Comparison of ENCODE assay signal across 8 mouse cellular contexts in genomic region chr7:19816224-19816771, GRCm38 (mm10). TPM values are rescaled to one million over a fixed set of nuclear protein-coding genes. Genes with fewer than 3 reads are reported as not detected.
A peak's percentile ranks its signal among the peaks of the same experiment; 100 is the strongest.
DNase-seq lines count a peak whose midpoint lies in the region; ATAC-seq and TF ChIP-seq lines count a peak whose summit lies in the region.

No protein-coding gene starts in this region.

- H3K9me3 ChIP-seq in embryonic facial prominence, embryonic 15.5 days (replicated peaks): no peaks in the 10 kb centered on the region
- H3K9me3 ChIP-seq in heart, embryonic 14.5 days (ENCODE audit: control insufficient read depth, low read length): no peaks in the 10 kb centered on the region
- no peaks in the 10 kb centered on the region for H3K9me3 ChIP-seq in kidney, postnatal 0 days (replicated peaks; ENCODE audit: low read length)
- no peaks in the 10 kb centered on the region for H3K9me3 ChIP-seq in liver, postnatal 0 days (ENCODE audit: low read length)
- 0 out of 2 replicates have a peak, but pooled peaks cover 6% of the 10 kb centered on the region for H3K9me3 ChIP-seq in neural tube, embryonic 12.5 days

- H3K27me3 ChIP-seq in embryonic facial prominence, embryonic 15.5 days: peaks cover 13% of the 10 kb centered on the region
- H3K27me3 ChIP-seq in heart, embryonic 14.5 days (ENCODE audit: control insufficient read depth, insufficient read depth, low read length): peaks cover 17% of the 10 kb centered on the region
- no peaks in the 10 kb centered on the region; the same call in 1 of the 2 replicates for H3K27me3 ChIP-seq in kidney, postnatal 0 days (ENCODE audit: insufficient read depth, low read length)
- no peaks in the 10 kb centered on the region for H3K27me3 ChIP-seq in liver, postnatal 0 days (ENCODE audit: insufficient read depth, low read length)
- peaks cover 42% of the 10 kb centered on the region for H3K27me3 ChIP-seq in neural tube, embryonic 12.5 days (replicated peaks)

- no peaks in the 10 kb centered on the region for H3K36me3 ChIP-seq in embryonic facial prominence, embryonic 15.5 days
- no peaks in the 10 kb centered on the region for H3K36me3 ChIP-seq in heart, embryonic 14.5 days (ENCODE audit: control insufficient read depth, insufficient read depth, low read length)
- H3K36me3 ChIP-seq in kidney, postnatal 0 days (ENCODE audit: insufficient read depth, low read length): no peaks in the 10 kb centered on the region
- peaks cover 19% of the 10 kb centered on the region for H3K36me3 ChIP-seq in liver, postnatal 0 days (replicated peaks; ENCODE audit: insufficient read depth, low read length)
- no peaks in the 10 kb centered on the region for H3K36me3 ChIP-seq in neural tube, embryonic 12.5 days

- H3K27ac ChIP-seq in embryonic facial prominence, embryonic 15.5 days (replicated peaks): peak overlapping the region; percentile 87
- H3K27ac ChIP-seq in heart, embryonic 14.5 days (replicated peaks in 1 of 2; ENCODE audit: control insufficient read depth in 1 of 2, insufficient read depth in 1 of 2, low read depth in 2 of 2, low read length in 2 of 2): peak overlapping the region; percentile 33 to 47; a peak in 1 of 4 replicates
- peak overlapping the region; percentile 52 for H3K27ac ChIP-seq in kidney, postnatal 0 days
- peak overlapping the region; percentile 98 for H3K27ac ChIP-seq in liver, postnatal 0 days (ENCODE audit: low read depth)
- H3K27ac ChIP-seq in neural tube, embryonic 12.5 days: no peak overlapping the region

- peaks cover 34% of the 10 kb centered on the region for H3K4me1 ChIP-seq in embryonic facial prominence, embryonic 15.5 days
- H3K4me1 ChIP-seq in heart, embryonic 14.5 days (ENCODE audit: control insufficient read depth in 2 of 2, insufficient read depth in 2 of 2, low read length in 2 of 2): peaks cover 9 to 20% of the 10 kb centered on the region in 2 experiments
- H3K4me1 ChIP-seq in kidney, postnatal 0 days (replicated peaks; ENCODE audit: insufficient read depth, low read length): peaks cover 18% of the 10 kb centered on the region
- peaks cover 38% of the 10 kb centered on the region for H3K4me1 ChIP-seq in liver, postnatal 0 days (ENCODE audit: insufficient read depth)
- peaks cover 21% of the 10 kb centered on the region for H3K4me1 ChIP-seq in neural tube, embryonic 12.5 days

- TF ChIP-seq EP300 in liver, postnatal 0 days (IDR thresholded peaks at IDR 0.05; ENCODE audit: low read depth): peak; percentile 78

- WGBS in embryonic facial prominence, embryonic 15.5 days: 1% methylated on average over 28 of the region's 28 CpGs
- WGBS in heart, embryonic 14.5 days: under 1% methylated on average over 28 of the region's 28 CpGs
- under 1% methylated on average over 28 of the region's 28 CpGs for WGBS in kidney, postnatal 0 days
- 1% methylated on average over 22 of the region's 28 CpGs for WGBS in liver, postnatal 0 days (ENCODE audit: insufficient replicate concordance)
- 2% methylated on average over 28 of the region's 28 CpGs for WGBS in neural tube, embryonic 12.5 days

- H3K4me3 ChIP-seq in embryonic facial prominence, embryonic 15.5 days (replicated peaks): peak overlapping the region; percentile 44
- H3K4me3 ChIP-seq in heart, embryonic 14.5 days (ENCODE audit: control insufficient read depth in 1 of 2, insufficient read depth in 1 of 2, low read depth in 1 of 2, low read length in 2 of 2): peak overlapping the region; percentile 46 to 53
- H3K4me3 ChIP-seq in kidney, postnatal 0 days (replicated peaks; ENCODE audit: low read depth, low read length): peak overlapping the region; percentile 35
- H3K4me3 ChIP-seq in liver, postnatal 0 days (ENCODE audit: low read depth, low read length): peak overlapping the region; percentile 56
- H3K4me3 ChIP-seq in neural tube, embryonic 12.5 days: peak overlapping the region; percentile 35

- peak; percentile 95 for DNase-seq in 3134 (ENCODE audit: extremely low read depth, insufficient read length, low spot score)
- peak; percentile 60 for DNase-seq in T-cell, adult 2 months (ENCODE audit: low spot score)
- DNase-seq in kidney, postnatal 0 days (ENCODE audit: low spot score): peak; percentile 88
- peak; percentile 93 for DNase-seq in liver, postnatal 0 days
- DNase-seq in thymus, adult 18-20 months: peak; percentile 61 to 68

- TF ChIP-seq CTCF in kidney, postnatal 0 days (IDR thresholded peaks at IDR 0.05; ENCODE audit: low read depth): no peak
- no peak for TF ChIP-seq CTCF in liver, postnatal 0 days (IDR thresholded peaks at IDR 0.05; ENCODE audit: low read depth)

- H3K4me2 ChIP-seq in embryonic facial prominence, embryonic 15.5 days (replicated peaks): peak overlapping the region; percentile 70
- H3K4me2 ChIP-seq in heart, embryonic 14.5 days (ENCODE audit: low read length): peak overlapping the region; percentile 84
- H3K4me2 ChIP-seq in kidney, postnatal 0 days (ENCODE audit: low read length): peak overlapping the region; percentile 79
- H3K4me2 ChIP-seq in liver, postnatal 0 days (ENCODE audit: low read depth, low read length): peak overlapping the region; percentile 72
- peak overlapping the region; percentile 66 for H3K4me2 ChIP-seq in neural tube, embryonic 12.5 days (replicated peaks)

- peak overlapping the region; percentile 28 for H3K9ac ChIP-seq in embryonic facial prominence, embryonic 15.5 days
- peak overlapping the region; percentile 68 for H3K9ac ChIP-seq in heart, embryonic 14.5 days (ENCODE audit: low read length)
- peak overlapping the region; percentile 53 for H3K9ac ChIP-seq in kidney, postnatal 0 days (ENCODE audit: low read depth, low read length)
- peak overlapping the region; percentile 69 for H3K9ac ChIP-seq in liver, postnatal 0 days (replicated peaks)
- H3K9ac ChIP-seq in neural tube, embryonic 12.5 days: no peak overlapping the region

- ATAC-seq in embryonic facial prominence, embryonic 15.5 days (ENCODE audit: insufficient number of reproducible peaks, low FRiP score, low TSS enrichment, low read depth): peak; percentile 75
- ATAC-seq in heart, embryonic 14.5 days (ENCODE audit: insufficient number of reproducible peaks, insufficient read depth, low FRiP score, low read depth): peak; percentile 60
- ATAC-seq in kidney, postnatal 0 days (replicated peaks; ENCODE audit: low FRiP score, low read depth): peak; percentile 67
- peak; percentile 79 for ATAC-seq in liver, postnatal 0 days
- peak; percentile 46 for ATAC-seq in neural tube, embryonic 12.5 days (ENCODE audit: low FRiP score, low read depth)

RNA-seq across cellular contexts. Expression of gene Bcl3, which starts 6.3 kb away (rescaled TPM):
- polyA plus RNA-seq in embryonic facial prominence, embryonic 15.5 days (2015; fragmentation: Nextera tagmentation; extraction: Ambion mirVana): 4.7 and 6.9 TPM in 2 replicates
- polyA plus RNA-seq in heart, embryonic 14.5 days (2014; fragmentation: Nextera tagmentation; extraction: Ambion mirVana): 1.7 and 2.0 TPM in 2 replicates
- polyA plus RNA-seq in kidney, postnatal 0 days (2015; fragmentation: Nextera tagmentation; extraction: Ambion mirVana): 3.5 and 3.8 TPM in 2 replicates
- polyA plus RNA-seq in liver, postnatal 0 days (2015; fragmentation: Nextera tagmentation; extraction: Ambion mirVana): 5.4 and 11.2 TPM in 2 replicates
- 1.0 and 2.1 TPM in 2 replicates for polyA plus RNA-seq in neural tube, embryonic 12.5 days (2016; fragmentation: Nextera tagmentation; extraction: Ambion mirVana)

RNA-seq across cellular contexts. Expression of gene Cblc, which starts 19.7 kb away (rescaled TPM):
- polyA plus RNA-seq in embryonic facial prominence, embryonic 15.5 days (2015; fragmentation: Nextera tagmentation; extraction: Ambion mirVana): 13.2 and 17.2 TPM in 2 replicates
- 0.53 TPM in 1 of 2 replicates, not detected in the other for polyA plus RNA-seq in heart, embryonic 14.5 days (2014; fragmentation: Nextera tagmentation; extraction: Ambion mirVana)
- 14.6 and 16.9 TPM in 2 replicates for polyA plus RNA-seq in kidney, postnatal 0 days (2015; fragmentation: Nextera tagmentation; extraction: Ambion mirVana)
- polyA plus RNA-seq in liver, postnatal 0 days (2015; fragmentation: Nextera tagmentation; extraction: Ambion mirVana): 9.6 and 10.8 TPM in 2 replicates
- polyA plus RNA-seq in neural tube, embryonic 12.5 days (2016; fragmentation: Nextera tagmentation; extraction: Ambion mirVana): 0.73 and 0.87 TPM in 2 replicates

RNA-seq across cellular contexts. Expression of gene Gm19345, which starts 35.5 kb away (rescaled TPM):
- polyA plus RNA-seq in embryonic facial prominence, embryonic 15.5 days (2015; fragmentation: Nextera tagmentation; extraction: Ambion mirVana): 0.59 TPM in 1 of 2 replicates, not detected in the other
- polyA plus RNA-seq in heart, embryonic 14.5 days (2014; fragmentation: Nextera tagmentation; extraction: Ambion mirVana): not detected in 2 replicates
- not detected in 2 replicates for polyA plus RNA-seq in kidney, postnatal 0 days (2015; fragmentation: Nextera tagmentation; extraction: Ambion mirVana)
- polyA plus RNA-seq in liver, postnatal 0 days (2015; fragmentation: Nextera tagmentation; extraction: Ambion mirVana): 0.18 and 0.19 TPM in 2 replicates
- polyA plus RNA-seq in neural tube, embryonic 12.5 days (2016; fragmentation: Nextera tagmentation; extraction: Ambion mirVana): 1.4 and 1.7 TPM in 2 replicates

RNA-seq across cellular contexts. Expression of gene Ceacam16, which starts 44.8 kb away (rescaled TPM):
- not detected in 2 replicates for polyA plus RNA-seq in embryonic facial prominence, embryonic 15.5 days (2015; fragmentation: Nextera tagmentation; extraction: Ambion mirVana)
- polyA plus RNA-seq in heart, embryonic 14.5 days (2014; fragmentation: Nextera tagmentation; extraction: Ambion mirVana): not detected in 2 replicates
- polyA plus RNA-seq in kidney, postnatal 0 days (2015; fragmentation: Nextera tagmentation; extraction: Ambion mirVana): not detected in 2 replicates
- 0.09 TPM in 1 of 2 replicates, not detected in the other for polyA plus RNA-seq in liver, postnatal 0 days (2015; fragmentation: Nextera tagmentation; extraction: Ambion mirVana)
- polyA plus RNA-seq in neural tube, embryonic 12.5 days (2016; fragmentation: Nextera tagmentation; extraction: Ambion mirVana): not detected in 2 replicates

RNA-seq across cellular contexts. Expression of gene Bcam, which starts 45.5 kb away (rescaled TPM):
- 158 and 163 TPM in 2 replicates for polyA plus RNA-seq in embryonic facial prominence, embryonic 15.5 days (2015; fragmentation: Nextera tagmentation; extraction: Ambion mirVana)
- polyA plus RNA-seq in heart, embryonic 14.5 days (2014; fragmentation: Nextera tagmentation; extraction: Ambion mirVana): 293 and 321 TPM in 2 replicates
- 378 and 394 TPM in 2 replicates for polyA plus RNA-seq in kidney, postnatal 0 days (2015; fragmentation: Nextera tagmentation; extraction: Ambion mirVana)
- polyA plus RNA-seq in liver, postnatal 0 days (2015; fragmentation: Nextera tagmentation; extraction: Ambion mirVana): 8.8 and 9.3 TPM in 2 replicates
- 15.1 and 15.4 TPM in 2 replicates for polyA plus RNA-seq in neural tube, embryonic 12.5 days (2016; fragmentation: Nextera tagmentation; extraction: Ambion mirVana)
